Mouse (Mus musculus): ENCODE data around the gene Jchain. TPM values are rescaled to one million over a fixed set of nuclear protein-coding genes. Genes with fewer than 3 reads are reported as not detected.

Gene Jchain
- total RNA-seq (2023): 10 to 100 TPM; 20.4 to 56.6 TPM

DNA sequence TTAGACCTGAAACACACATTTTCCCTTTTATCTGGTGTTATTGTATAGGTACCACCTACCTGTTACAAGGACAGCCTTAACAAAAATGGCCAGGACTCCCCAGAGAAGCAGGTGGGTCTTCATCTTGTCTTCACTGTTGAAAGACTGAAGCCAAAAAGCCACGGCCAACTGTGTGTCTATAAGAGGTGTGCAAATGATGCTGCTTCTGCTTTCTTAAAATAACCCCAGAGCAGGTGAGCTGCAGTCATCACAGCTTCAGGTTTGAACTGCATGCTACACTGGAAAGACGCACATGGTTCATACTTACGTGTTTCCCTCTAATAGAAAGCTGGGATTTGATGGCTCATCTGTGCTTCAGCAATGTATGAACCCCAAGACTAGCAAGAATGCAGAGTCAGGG is at the start of gene Jchain:
Jchain (minus strand) TSS at position 235 of the 400 bp plus-strand sequence.

DNA sequence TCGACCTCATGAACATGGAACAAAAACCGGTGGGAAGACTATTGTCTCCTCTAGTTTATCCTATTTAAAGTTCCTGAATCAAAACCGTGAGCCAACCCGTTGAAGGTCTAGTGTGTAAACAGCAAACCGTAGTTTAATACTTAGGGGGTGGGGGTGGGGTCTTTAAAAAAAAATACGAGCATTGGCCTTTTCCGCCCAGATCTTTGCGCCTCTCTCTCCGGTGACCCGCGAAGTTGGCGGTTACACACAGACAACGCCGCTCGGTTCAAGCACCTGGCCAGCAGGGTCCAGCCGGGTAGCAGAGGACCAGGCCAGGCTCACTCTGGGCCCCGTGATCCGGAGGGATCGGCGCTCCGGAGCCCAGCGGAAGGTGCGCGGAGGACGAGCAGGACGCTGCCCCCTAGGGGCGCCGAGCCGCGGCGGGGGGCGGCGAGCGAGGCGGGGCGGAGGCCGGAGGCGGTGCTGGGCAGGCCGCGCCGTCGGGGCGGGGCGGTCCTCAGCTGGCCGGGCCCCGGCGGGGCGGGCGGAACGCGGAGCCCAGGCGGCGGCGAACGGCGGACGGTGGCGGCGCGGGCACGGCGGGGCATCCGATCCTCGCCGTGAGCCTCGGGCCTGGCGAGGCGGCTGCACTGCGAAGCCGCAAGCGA is 36.9 kb upstream of the Jchain start, which contains the start of gene Rufy3:
Rufy3 (plus strand) TSS at position 540 of the 647 bp plus-strand sequence.

GRCm38 (mm10) chr5:88554086-88554886 is 26.6 kb upstream of the Jchain start, which contains the start of gene Utp3:
Gene Utp3 (plus strand): TSS chr5:88554462.

DNA sequence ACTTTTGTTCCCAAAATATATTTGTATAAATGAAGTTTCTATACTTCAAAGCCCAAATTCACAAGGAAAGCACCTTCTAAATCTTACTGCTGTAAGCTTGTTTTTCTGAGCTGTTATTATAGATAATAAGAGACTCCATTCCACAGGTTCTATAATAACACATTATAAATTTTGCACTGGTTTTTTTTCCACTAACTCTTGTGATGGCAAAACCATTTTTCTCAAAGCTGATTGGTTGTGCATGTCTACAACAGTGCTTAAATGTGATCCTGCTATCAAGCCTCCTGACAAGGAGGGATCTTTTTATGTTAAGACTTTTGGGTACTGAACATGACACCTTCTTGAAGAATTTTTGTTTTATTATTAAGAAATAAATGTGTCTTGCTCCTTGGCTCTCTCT is 40.0 kb downstream of the Jchain start, which contains the start of gene Enam:
Enam (plus strand) TSS at position 301 of the 400 bp plus-strand sequence.

Other genes with a start within 250 kb of the Jchain start
- gene Prol1, start 210.6 kb downstream of the Jchain start, total RNA-seq (2023): not detected
- not detected for gene Amtn, start 151.8 kb downstream of the Jchain start, total RNA-seq (2023)
- not detected for gene Ambn, start 71.9 kb downstream of the Jchain start, total RNA-seq (2023)
- not detected for gene Enam, start 39.9 kb downstream of the Jchain start, total RNA-seq (2023)
- gene Utp3, start 26.6 kb upstream of the Jchain start, total RNA-seq (2023): 10 to 100 TPM; 25.8 to 27.8 TPM
- 1 to 10 TPM; 7.3 to 8.2 TPM for gene Rufy3, start 37.1 kb upstream of the Jchain start, total RNA-seq (2023)
- 10 to 100 TPM; 29.3 to 31.9 TPM for gene Grsf1, start 148.3 kb upstream of the Jchain start, total RNA-seq (2023)
- 10 to 100 TPM; 15.9 to 21.1 TPM for gene Mob1b, start 193.0 kb upstream of the Jchain start, total RNA-seq (2023)
- 10 to 100 TPM; 50.2 to 58.0 TPM for gene Dck, start 237.1 kb upstream of the Jchain start, total RNA-seq (2023)

All from neutrophil, adult 83 days (primary cell).